Mouse (Mus musculus) MEL (cell line): ENCODE results near the gene Tcf7l2. TPM values are rescaled to one million over a fixed set of nuclear protein-coding genes. Genes with fewer than 3 reads are reported as not detected.

Source experiments
- DNase-seq: peaks from one replicate; pipeline ENCODE4 v3.0.0; 2011; ENCODE audit warnings: low read depth, low spot score
- H3K27ac ChIP-seq: 2 replicates; pipeline ENCODE4 v1.5.1; 2012; ENCODE audit warnings: low read depth, mild to moderate bottlenecking, control low read depth, low read length, moderate library complexity; ENCODE audit not compliant: control insufficient read depth
- H3K27me3 ChIP-seq, 2 experiments: fragments of 150-350 bp in 1 of 2; sonication (generic) in 1 of 2; 2 replicates each; pipeline ENCODE4 v1.6.1; 2012; ENCODE audit warnings: low read length in 2 of 2, mild to moderate bottlenecking in 2 of 2, improper control_type of control experiment in 1 of 2, moderate library complexity in 1 of 2; ENCODE audit not compliant: insufficient read depth in 2 of 2, control insufficient read depth in 1 of 2
- H3K36me3 ChIP-seq, 2 experiments: 2 replicates each; pipeline ENCODE4 v1.6.1; 2012 to 2014; ENCODE audit warnings: low read length in 2 of 2, improper control_type of control experiment in 1 of 2, inconsistent platforms in 1 of 2, mild to moderate bottlenecking in 1 of 2; ENCODE audit not compliant: insufficient read depth in 2 of 2, control insufficient read depth in 1 of 2
- H3K4me1 ChIP-seq, 2 experiments: fragments of 150-350 bp in 1 of 2; sonication (generic) in 1 of 2; 2 replicates each; pipeline ENCODE4 v1.6.1; 2012; ENCODE audit warnings: low read length in 2 of 2, improper control_type of control experiment in 1 of 2, mild to moderate bottlenecking in 1 of 2; ENCODE audit not compliant: insufficient read depth in 2 of 2, control insufficient read depth in 1 of 2
- H3K4me3 ChIP-seq, 2 experiments: fragments of 150-350 bp in 1 of 2; sonication (generic) in 1 of 2; 2 replicates each; pipeline ENCODE4 v1.5.1; 2012; ENCODE audit warnings: low read depth in 2 of 2, low read length in 2 of 2, mild to moderate bottlenecking in 2 of 2, moderate library complexity in 2 of 2, control low read depth in 1 of 2, improper control_type of control experiment in 1 of 2; ENCODE audit not compliant: control insufficient read depth in 1 of 2, insufficient read depth in 1 of 2
- H3K79me2 ChIP-seq: 2 replicates; pipeline ENCODE4 v1.6.1; 2012; ENCODE audit warnings: mild to moderate bottlenecking, low read length, moderate library complexity; ENCODE audit not compliant: control insufficient read depth, poor library complexity, insufficient read depth
- H3K9ac ChIP-seq: 2 replicates; pipeline ENCODE4 v1.6.1; 2012; ENCODE audit warnings: low read depth, mild to moderate bottlenecking, control low read depth, low read length, moderate library complexity; ENCODE audit not compliant: control insufficient read depth, poor library complexity, severe bottlenecking
- H3K9me3 ChIP-seq: fragments of 150-350 bp; sonication (generic); replicated peaks from 2 replicates; pipeline ENCODE4 v1.6.1; 2012; ENCODE audit warnings: mild to moderate bottlenecking, low read length, improper control_type of control experiment, moderate library complexity; ENCODE audit not compliant: insufficient read depth
- CHD1 ChIP-seq: IDR thresholded peaks from 2 replicates; pipeline ENCODE4 v1.6.1; 2012; ENCODE audit warnings: low read depth, mild to moderate bottlenecking, inconsistent platforms, low read length, improper control_type of control experiment
- CHD2 ChIP-seq: IDR thresholded peaks from 2 replicates; pipeline ENCODE4 v1.6.1; 2011; ENCODE audit warnings: low read length, improper control_type of control experiment
- CTCF ChIP-seq, 3 experiments: IDR thresholded peaks in 2 of 3; conservative IDR thresholded peaks in 1 of 3; 2 replicates each; pipeline ENCODE4 v1.5.1; 2011 to 2012; ENCODE audit warnings: low read length in 3 of 3, low read depth in 2 of 3, mild to moderate bottlenecking in 2 of 3, improper control_type of control experiment in 1 of 3, inconsistent platforms in 1 of 3, mixed read lengths in 1 of 3, moderate library complexity in 1 of 3; ENCODE audit not compliant: control insufficient read depth in 1 of 3, insufficient read depth in 1 of 3, poor library complexity in 1 of 3, severe bottlenecking in 1 of 3
- ELF1 ChIP-seq: IDR thresholded peaks from 2 replicates; pipeline ENCODE4 v1.6.1; 2014; ENCODE audit warnings: low read depth, mild to moderate bottlenecking, inconsistent platforms, low read length, improper control_type of control experiment, moderate library complexity
- ETS1 ChIP-seq: IDR thresholded peaks from 2 replicates; pipeline ENCODE4 v1.6.1; 2012; ENCODE audit warnings: low read depth, mild to moderate bottlenecking, inconsistent platforms, low read length, improper control_type of control experiment, moderate library complexity
- GABPA ChIP-seq: IDR thresholded peaks from 2 replicates; pipeline ENCODE4 v1.6.1; 2012; ENCODE audit warnings: low read depth, mild to moderate bottlenecking, inconsistent platforms, low read length, improper control_type of control experiment, moderate library complexity
- KAT2A ChIP-seq: conservative IDR thresholded peaks from 2 replicates; pipeline ENCODE4 v1.6.1; 2012; ENCODE audit warnings: low read depth, low read length, improper control_type of control experiment, inconsistent platforms
- MAX ChIP-seq: IDR thresholded peaks from 2 replicates; pipeline ENCODE4 v1.6.1; 2011; ENCODE audit warnings: low read length, improper control_type of control experiment
- MAZ ChIP-seq: IDR thresholded peaks from 2 replicates; pipeline ENCODE4 v1.6.1; 2012; ENCODE audit warnings: low read depth, mild to moderate bottlenecking, inconsistent platforms, low read length, improper control_type of control experiment
- MYB ChIP-seq: IDR thresholded peaks from 2 replicates; pipeline ENCODE4 v1.6.1; 2011; ENCODE audit warnings: mild to moderate bottlenecking, low read depth, low read length, improper control_type of control experiment
- NELFE ChIP-seq: IDR thresholded peaks from 2 replicates; pipeline ENCODE4 v1.6.1; 2011; ENCODE audit warnings: low read depth, low read length, improper control_type of control experiment
- POLR2AphosphoS5 ChIP-seq: IDR thresholded peaks from 2 replicates; pipeline ENCODE4 v1.6.1; 2012; ENCODE audit warnings: low read depth, borderline replicate concordance, mild to moderate bottlenecking, inconsistent platforms, low read length, moderate library complexity, mixed read lengths
- SIN3A ChIP-seq: IDR thresholded peaks from 2 replicates; pipeline ENCODE4 v1.6.1; 2012; ENCODE audit warnings: low read length, improper control_type of control experiment, inconsistent platforms
- USF2 ChIP-seq, 2 experiments: IDR thresholded peaks; 2 replicates each; pipeline ENCODE4 v1.6.1; 2011 to 2012; ENCODE audit warnings: improper control_type of control experiment in 2 of 2, low read length in 2 of 2, borderline replicate concordance in 1 of 2, inconsistent platforms in 1 of 2, low read depth in 1 of 2, mild to moderate bottlenecking in 1 of 2; ENCODE audit not compliant: insufficient read depth in 1 of 2
- ZC3H11A ChIP-seq: IDR thresholded peaks from 2 replicates; pipeline ENCODE4 v1.6.1; 2012; ENCODE audit warnings: low read depth, mild to moderate bottlenecking, inconsistent platforms, low read length, improper control_type of control experiment
- ZMIZ1 ChIP-seq: IDR thresholded peaks from 2 replicates; pipeline ENCODE4 v1.6.1; 2012; ENCODE audit warnings: low read depth, mild to moderate bottlenecking, inconsistent platforms, low read length, improper control_type of control experiment, moderate library complexity
- ZNF384 ChIP-seq: IDR thresholded peaks from 2 replicates; pipeline ENCODE4 v1.6.1; 2012; ENCODE audit warnings: low read depth, mild to moderate bottlenecking, inconsistent platforms, low read length, improper control_type of control experiment
- polyA plus RNA-seq, 2 experiments: library from polyadenylated mRNA; stranded (reverse) in 1 of 2; unstranded in 1 of 2; fragments of >175 nt in 1 of 2; fragments of >200 nt in 1 of 2; gene quantifications; 2 replicates each; pipeline versions ENCODE4 v1.2.1 to v1.2.4; 2012; ENCODE audit warnings: low replicate concordance in 2 of 2, low read depth in 1 of 2; ENCODE audit not compliant: insufficient read length in 2 of 2, insufficient read depth in 1 of 2, missing spikeins in 1 of 2
- total RNA-seq: library from RNA; depleted of rRNA; stranded (reverse); fragments of 300-350 nt; gene quantifications from 2 replicates; pipeline ENCODE4 v1.2.3, GENCODE M21; 2012

Gene Tcf7l2
- total and polyA plus RNA-seq, 3 experiments, result 0.65 to 12.8 TPM; not detected in 1

DNA sequence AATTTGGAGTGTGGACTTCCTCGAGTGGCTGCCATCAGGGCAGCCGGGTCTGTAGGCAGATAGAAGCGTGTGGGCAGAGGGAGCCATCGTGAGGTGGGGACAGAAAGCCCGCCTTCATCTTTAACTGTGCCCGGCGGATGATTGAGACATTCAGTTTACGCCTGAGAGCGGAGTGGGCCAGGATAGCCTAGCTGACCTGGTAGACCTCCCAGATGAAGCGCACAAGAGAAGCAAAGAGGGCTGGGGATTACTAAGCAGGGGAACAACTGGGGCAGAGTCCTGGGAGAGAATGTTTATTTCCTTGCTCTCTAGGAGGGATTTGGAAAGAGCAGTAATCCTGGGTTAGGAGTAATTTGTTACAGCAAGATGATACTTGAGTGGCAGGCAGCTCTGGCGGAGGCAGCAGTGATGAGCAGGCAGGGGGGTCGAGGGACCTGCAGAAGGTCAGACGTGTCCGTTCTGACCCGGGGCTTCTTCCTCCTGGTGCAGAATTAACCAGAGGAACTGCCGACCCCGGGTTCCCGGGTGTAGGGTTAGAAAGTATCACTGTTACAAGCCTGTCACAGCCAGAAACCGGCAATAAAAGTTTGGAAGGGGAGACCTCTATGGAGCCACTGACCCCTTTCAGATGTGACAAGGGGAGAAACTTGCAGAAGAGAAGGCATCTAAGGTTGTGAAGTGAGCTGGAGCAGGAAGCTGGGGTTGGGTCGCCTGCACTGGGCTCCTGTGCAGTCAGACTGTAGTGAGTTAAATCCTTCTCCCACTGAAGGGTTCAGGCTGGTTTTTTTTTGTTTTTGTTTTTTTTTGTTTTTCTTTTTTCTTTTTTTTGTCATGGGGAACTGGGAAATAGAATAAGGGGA lies 65.8 kb downstream of the Tcf7l2 start:
- Histone ChIP-seq H3K79me2 (no peaks in the 10 kb centered on the region), H3K4me3 (no peak overlapping the region), H3K27ac (no peak overlapping the region), H3K9me3 (no peaks in the 10 kb centered on the region), H3K36me3 (no peaks in the 10 kb centered on the region), H3K27me3 (peaks cover 2 to 6% of the 10 kb centered on the region in 2 experiments; a peak in 3 of 4 replicates), H3K4me1 (no peaks in the 10 kb centered on the region), H3K9ac (no peak overlapping the region)
- DNase-seq, result no peak
- no peak for TF ChIP-seq SIN3A
- no peak for TF ChIP-seq ZC3H11A
- TF ChIP-seq ZMIZ1, result no peak
- TF ChIP-seq POLR2AphosphoS5, result no peak
- TF ChIP-seq MAX, result no peak
- TF ChIP-seq GABPA, result no peak
- TF ChIP-seq NELFE, result no peak
- no peak for TF ChIP-seq ELF1
- TF ChIP-seq ETS1, result no peak
- TF ChIP-seq USF2 (IDR thresholded peaks at IDR 0.05; ENCODE audit: borderline replicate concordance in 1 of 2, insufficient read depth in 1 of 2, low read depth in 1 of 2, low read length in 2 of 2), result no peak

DNA sequence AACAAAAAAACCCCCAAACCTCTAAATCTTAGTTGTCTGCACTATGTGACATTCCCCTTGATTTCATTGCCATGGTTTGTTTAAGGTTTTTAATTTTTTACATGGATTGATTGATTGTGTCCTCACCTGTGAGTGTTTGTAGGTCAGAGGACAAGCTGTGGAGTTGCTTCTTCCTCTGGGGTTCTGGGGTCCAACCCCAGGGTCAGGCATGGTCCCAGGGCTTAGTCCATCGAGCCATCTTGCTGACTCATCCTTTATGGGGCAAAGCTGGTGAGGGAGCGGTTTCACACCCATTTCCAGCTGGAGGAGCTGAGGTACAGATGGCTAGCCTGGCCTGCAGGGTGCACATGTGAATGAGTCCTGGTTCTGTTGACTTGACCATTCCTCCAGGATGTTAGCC lies 66.7 kb downstream of the Tcf7l2 start:
- H3K27me3 ChIP-seq, result peaks cover 0 to 6% of the 10 kb centered on the region in 2 experiments; a peak in 2 of 4 replicates
- H3K36me3 ChIP-seq, result no peaks in the 10 kb centered on the region
- no peak for DNase-seq
- TF ChIP-seq ZMIZ1 (no peak), USF2 (IDR thresholded peaks at IDR 0.05; ENCODE audit: borderline replicate concordance in 1 of 2, insufficient read depth in 1 of 2, low read depth in 1 of 2, low read length in 2 of 2) (no peak), ELF1 (no peak), POLR2AphosphoS5 (no peak), CTCF (IDR thresholded peaks at IDR 0.05 in 2 of 3, conservative IDR thresholded peaks at IDR 0.05 in 1 of 3; ENCODE audit: control insufficient read depth in 1 of 3, insufficient read depth in 1 of 3, low read depth in 2 of 3, low read length in 3 of 3, poor library complexity in 1 of 3, severe bottlenecking in 1 of 3) (no peak), KAT2A (no peak), ETS1 (no peak)
- TF ChIP-seq, all 39 proteins: peak for 0
- H3K4me1 ChIP-seq, result no peaks in the 10 kb centered on the region
- no peak overlapping the region for H3K9ac ChIP-seq
- no peaks in the 10 kb centered on the region for H3K9me3 ChIP-seq
- H3K79me2 ChIP-seq, result no peaks in the 10 kb centered on the region
- no peak overlapping the region for H3K27ac ChIP-seq
- no peak overlapping the region for H3K4me3 ChIP-seq

DNA sequence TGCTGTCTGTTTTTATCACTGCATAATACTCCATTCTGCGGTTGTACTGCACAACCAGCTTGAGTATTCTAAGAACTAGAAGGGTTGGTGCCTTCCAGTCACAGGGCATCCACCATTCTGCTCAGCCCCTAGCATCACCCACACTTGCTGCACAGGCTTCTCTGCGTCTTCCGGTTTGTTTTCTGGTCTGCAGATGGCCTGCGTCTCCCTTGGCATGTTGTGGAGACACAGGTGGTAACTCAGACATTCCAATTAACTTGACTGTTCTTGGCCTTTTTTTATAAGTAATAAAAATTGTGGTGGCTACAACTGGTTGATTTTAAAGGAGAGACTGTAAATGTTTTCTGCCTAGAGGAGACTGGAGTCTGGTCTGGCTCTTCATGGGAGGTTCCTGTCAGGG lies 67.9 kb downstream of the Tcf7l2 start:
- no peaks in the 10 kb centered on the region for H3K36me3 ChIP-seq
- no peaks in the 10 kb centered on the region for H3K4me1 ChIP-seq
- DNase-seq, result no peak
- no peak overlapping the region for H3K4me3 ChIP-seq
- no peaks in the 10 kb centered on the region for H3K79me2 ChIP-seq
- no peaks in the 10 kb centered on the region for H3K9me3 ChIP-seq
- H3K27ac ChIP-seq, result no peak overlapping the region
- H3K9ac ChIP-seq, result no peak overlapping the region
- H3K27me3 ChIP-seq, result peaks cover 0 to 4% of the 10 kb centered on the region in 2 experiments; a peak in 2 of 4 replicates
- TF ChIP-seq MAZ (no peak), MYB (no peak), ZNF384 (no peak), CHD2 (no peak), CHD1 (no peak), NELFE (no peak)
